Mouse (Mus musculus) liver, postnatal 0 days (tissue): ENCODE measurements at regions not wholly inside any gene's neighbourhood (a gene's known extent, or its start where the extent isn't known, plus 50 kb on each side); places are given as distances from the start of the nearest gene placed in this dataset.

Source experiments
- CTCF ChIP-seq: sonication (generic); IDR thresholded peaks from 2 replicates; pipeline ENCODE4 v1.5.1; 2016; ENCODE audit warnings: antibody characterized with exemption, low read depth
- EP300 ChIP-seq: IDR thresholded peaks from 2 replicates; pipeline ENCODE4 v1.6.1; 2016; ENCODE audit warnings: antibody characterized with exemption, low read depth, mild to moderate bottlenecking

DNA sequence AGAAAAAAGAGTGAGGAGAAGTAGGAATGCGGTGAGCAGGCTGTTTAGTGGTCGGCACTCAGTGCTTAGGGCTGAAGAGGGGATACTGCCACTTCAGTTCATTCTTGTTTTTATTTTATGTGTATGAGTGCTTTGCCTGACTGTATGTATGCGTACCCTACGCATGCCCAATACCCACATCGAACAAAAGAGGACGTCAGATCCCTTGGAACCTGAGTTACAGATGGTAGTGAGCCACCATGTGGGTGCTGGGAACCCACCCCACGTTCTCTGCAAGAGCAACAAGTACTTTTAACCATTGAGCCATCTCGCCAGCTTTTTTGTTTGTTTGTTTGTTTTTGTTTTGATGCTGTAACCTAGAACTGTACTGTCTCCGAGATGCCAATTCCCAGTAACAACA is 65.5 kb downstream of the Ccdc54 start:
- no peak for TF ChIP-seq EP300
- TF ChIP-seq CTCF, result no peak
